Mouse (Mus musculus) bone marrow macrophage, adult 2 months (primary cell): ENCODE results near the gene Sox21. TPM values are rescaled to one million over a fixed set of nuclear protein-coding genes. Genes with fewer than 3 reads are reported as not detected.

Experiments
- H3K27ac ChIP-seq: 2 replicates; pipeline ENCODE4 v1.5.1; 2012; ENCODE audit warnings: low read depth, low read length; ENCODE audit not compliant: insufficient read depth
- H3K4me1 ChIP-seq: 2 replicates; pipeline ENCODE4 v1.6.1; 2012; ENCODE audit warnings: low read length; ENCODE audit not compliant: control insufficient read depth, insufficient read depth
- H3K4me3 ChIP-seq: 2 replicates; pipeline ENCODE4 v1.5.1; 2012; ENCODE audit warnings: mild to moderate bottlenecking, low read length, moderate library complexity; ENCODE audit not compliant: insufficient read depth
- CTCF ChIP-seq: IDR thresholded peaks from 2 replicates; pipeline ENCODE4 v1.5.1; 2012; ENCODE audit warnings: low read depth, mild to moderate bottlenecking, low read length, moderate library complexity
- POLR2A ChIP-seq: IDR thresholded peaks from 2 replicates; pipeline ENCODE4 v1.6.1; 2012; ENCODE audit warnings: mild to moderate bottlenecking, low read depth, low read length, borderline replicate concordance
- polyA plus RNA-seq: library from polyadenylated mRNA; stranded (reverse); fragments of >200 nt; gene quantifications from 2 replicates; pipeline ENCODE4 v1.2.4, GENCODE M21; 2012; ENCODE audit not compliant: missing spikeins, insufficient read depth, insufficient read length

The Sox21 gene
- not detected in 2 replicates for polyA plus RNA-seq

GRCm38 (mm10) chr14:118236886-118237289, at the start of gene Sox21:
TSS of gene Sox21 (minus strand) at chr14:118237030.
- no peak for TF ChIP-seq CTCF
- no peak for TF ChIP-seq POLR2A
- H3K4me3 ChIP-seq, result peak within 1 kb of the TSS; percentile 14
- no peaks in the 10 kb centered on the region for H3K4me1 ChIP-seq
- no peak within 1 kb of the TSS for H3K27ac ChIP-seq

GRCm38 (mm10) chr14:118286096-118286495, 49.3 kb upstream of the Sox21 start:
- no peak overlapping the region for H3K27ac ChIP-seq
- H3K4me1 ChIP-seq, result no peaks in the 10 kb centered on the region
- TF ChIP-seq CTCF (no peak), POLR2A (no peak)
- H3K4me3 ChIP-seq, result no peak overlapping the region

DNA sequence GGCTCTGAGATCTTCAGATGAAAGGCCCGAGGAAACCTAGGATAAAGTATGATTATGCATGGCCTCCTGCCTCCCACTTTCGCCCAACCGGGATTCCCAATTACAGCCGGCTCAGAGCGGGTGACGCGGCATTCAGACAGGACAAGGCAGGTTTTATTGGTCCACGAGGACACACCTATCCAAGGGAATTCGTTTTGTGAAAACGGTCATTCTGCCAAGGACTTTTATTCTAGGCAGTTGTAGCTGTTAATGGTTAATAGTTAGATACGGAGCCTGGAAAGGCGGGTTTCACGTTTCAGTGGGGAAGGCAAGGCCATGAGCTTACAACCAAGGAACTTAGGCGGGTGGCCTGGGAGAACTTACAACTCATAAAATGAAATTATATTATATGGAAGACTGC, 46.1 kb upstream of the Sox21 start:
- no peak overlapping the region for H3K4me3 ChIP-seq
- no peaks in the 10 kb centered on the region for H3K4me1 ChIP-seq
- TF ChIP-seq CTCF (no peak), POLR2A (no peak)
- H3K27ac ChIP-seq, result no peak overlapping the region

DNA sequence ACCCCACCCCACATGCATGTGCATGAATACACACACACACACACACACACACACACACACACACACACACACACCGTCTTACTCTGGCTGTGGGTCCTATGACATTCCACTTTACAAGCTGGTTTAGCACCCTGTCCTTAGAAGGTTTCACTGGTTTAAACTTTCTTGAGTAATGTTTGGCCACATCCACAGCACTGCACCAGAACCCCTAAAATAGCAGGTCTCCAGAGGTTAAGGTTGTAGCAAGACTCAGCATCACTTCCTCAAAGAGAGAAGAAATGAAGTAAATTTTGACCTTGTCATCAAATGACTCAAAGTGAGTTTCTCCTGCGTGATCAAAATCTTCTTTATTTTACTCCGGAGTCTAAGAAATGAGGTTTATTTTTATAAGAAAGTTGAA, 45.4 kb upstream of the Sox21 start:
- TF ChIP-seq POLR2A (no peak), CTCF (no peak)
- Histone ChIP-seq H3K27ac (no peak overlapping the region), H3K4me3 (no peak overlapping the region), H3K4me1 (no peaks in the 10 kb centered on the region)

- Histone ChIP-seq H3K4me3 (no peak overlapping the region), H3K27ac (no peak overlapping the region), H3K4me1 (no peaks in the 10 kb centered on the region)
- no peak for TF ChIP-seq CTCF
- no peak for TF ChIP-seq POLR2A
These were observed 41.1 kb upstream of the Sox21 start for GRCm38 (mm10) chr14:118277704-118278498.

DNA sequence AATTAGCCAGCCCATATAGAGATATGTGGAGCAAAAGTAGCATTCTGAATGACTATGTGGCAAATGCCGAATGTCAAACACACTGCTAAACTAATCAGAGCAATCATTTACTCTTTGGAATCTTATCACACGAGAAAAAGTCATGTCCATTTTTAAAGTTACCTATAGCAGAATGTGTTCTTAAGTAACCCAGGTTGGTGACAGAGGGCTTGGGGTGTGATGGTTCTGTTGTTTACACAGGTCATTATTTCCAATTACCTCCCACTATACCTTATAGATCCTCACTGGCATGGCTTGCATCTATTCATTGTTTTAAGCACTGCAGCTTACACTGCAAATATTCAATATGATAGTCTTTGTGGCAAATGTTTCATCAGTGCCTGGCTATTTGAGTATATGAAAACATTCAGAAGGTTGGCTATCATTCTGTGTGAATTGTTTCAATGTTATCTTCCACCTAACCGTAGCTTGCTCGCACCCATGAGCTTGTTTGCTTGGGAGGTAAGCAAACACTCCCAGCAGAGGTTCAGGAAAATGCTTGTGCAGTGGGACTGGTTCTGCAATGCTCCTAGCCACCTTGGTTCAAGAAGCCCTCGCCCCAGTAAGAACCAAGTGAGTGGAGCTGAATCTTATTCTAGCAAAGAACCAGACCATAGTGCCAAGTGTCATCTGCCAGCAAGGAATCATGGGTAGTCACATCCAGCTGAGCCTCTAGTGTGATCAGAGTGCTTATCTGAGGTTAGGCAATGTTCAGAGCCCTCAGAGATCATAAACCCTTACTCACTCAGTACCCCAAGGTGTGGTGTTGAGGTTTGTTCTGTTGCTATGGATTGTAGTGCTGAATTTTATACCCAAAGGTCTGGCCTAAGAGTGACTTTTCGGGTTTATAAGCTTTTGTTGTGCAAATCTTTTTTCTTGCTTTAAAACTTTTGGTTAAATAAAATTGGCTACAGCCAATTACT, 36.0 kb upstream of the Sox21 start:
- no peaks in the 10 kb centered on the region for H3K4me1 ChIP-seq
- TF ChIP-seq POLR2A (no peak), CTCF (no peak)
- H3K4me3 ChIP-seq, result no peak overlapping the region
- H3K27ac ChIP-seq, result no peak overlapping the region

GRCm38 (mm10) chr14:118268849-118269248, 32.0 kb upstream of the Sox21 start:
- TF ChIP-seq CTCF, result no peak
- TF ChIP-seq POLR2A, result no peak
- no peaks in the 10 kb centered on the region for H3K4me1 ChIP-seq
- no peak overlapping the region for H3K27ac ChIP-seq
- H3K4me3 ChIP-seq, result no peak overlapping the region

GRCm38 (mm10) chr14:118266660-118267059, 29.8 kb upstream of the Sox21 start, which contains the start of gene Gm9376:
TSS of gene Gm9376 (plus strand) at chr14:118266960.
- Histone ChIP-seq H3K27ac (no peak within 1 kb of the TSS), H3K4me1 (no peaks in the 10 kb centered on the region), H3K4me3 (no peak within 1 kb of the TSS)
- no peak for TF ChIP-seq CTCF
- no peak for TF ChIP-seq POLR2A

- TF ChIP-seq CTCF, result no peak
- no peak for TF ChIP-seq POLR2A
- Histone ChIP-seq H3K4me1 (no peaks in the 10 kb centered on the region), H3K27ac (no peak overlapping the region), H3K4me3 (no peak overlapping the region)
These were observed 16.6 kb upstream of the Sox21 start for GRCm38 (mm10) chr14:118253381-118253780.
